30 mouse cellular contexts compared by ENCODE assay signal in the genomic region with DNA sequence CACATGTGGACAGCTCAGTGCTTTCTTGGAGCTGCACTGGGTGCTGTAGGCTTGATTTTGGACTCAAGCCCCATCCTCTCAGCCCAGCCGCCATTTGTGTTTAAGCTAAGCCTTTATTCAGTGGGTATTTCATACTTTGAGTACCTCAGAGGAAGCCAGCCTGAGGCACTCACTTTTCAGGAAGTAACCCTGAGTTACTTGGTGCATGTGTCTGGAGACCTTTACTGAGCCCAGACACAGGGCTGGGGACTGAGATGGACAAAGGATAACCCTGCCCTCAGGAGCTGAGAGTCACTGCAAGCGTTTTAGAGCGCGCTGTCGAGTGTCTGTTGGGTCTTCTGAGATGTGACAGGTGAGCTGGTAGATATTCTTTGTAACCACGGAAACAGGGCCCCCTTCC. TPM values are rescaled to one million over a fixed set of nuclear protein-coding genes. Genes with fewer than 3 reads are reported as not detected.
DNase-seq lines count a peak whose midpoint lies in the region; ATAC-seq and TF ChIP-seq lines count a peak whose summit lies in the region.
"Had no signal": no experiment of that assay in that cellular context is flagged by ENCODE, and none has a peak within 500 bp of the region (broad histone marks: within the 10 kb centered on the region; RNA-seq: fewer than 3 reads in every experiment).

No protein-coding gene starts in this region.

- WGBS in forebrain, postnatal 0 days, result 78% methylated on average over 6 of the region's 6 CpGs
- 92% methylated on average over 6 of the region's 6 CpGs for WGBS in forebrain, embryonic 12.5 days
- 88% methylated on average over 6 of the region's 6 CpGs for WGBS in hindbrain, embryonic 10.5 days
- WGBS in hindbrain, embryonic 12.5 days, result 89% methylated on average over 6 of the region's 6 CpGs

- no peaks in the 10 kb centered on the region; the same call in 1 of the 2 replicates for H3K4me1 ChIP-seq in forebrain, postnatal 0 days (ENCODE audit: insufficient read depth)
- H3K4me1 ChIP-seq in forebrain, embryonic 12.5 days, result peaks cover 23% of the 10 kb centered on the region
- peaks cover 57% of the 10 kb centered on the region for H3K4me1 ChIP-seq in hindbrain, embryonic 10.5 days (replicated peaks)
- peaks cover 61% of the 10 kb centered on the region for H3K4me1 ChIP-seq in hindbrain, embryonic 12.5 days

- no peaks in the 10 kb centered on the region for H3K9me3 ChIP-seq in forebrain, postnatal 0 days (ENCODE audit: low read length)
- H3K9me3 ChIP-seq in forebrain, embryonic 12.5 days, result no peaks in the 10 kb centered on the region
- H3K9me3 ChIP-seq in hindbrain, embryonic 10.5 days, result no peaks in the 10 kb centered on the region
- H3K9me3 ChIP-seq in hindbrain, embryonic 12.5 days (replicated peaks), result no peaks in the 10 kb centered on the region
- H3K9me3 ChIP-seq: embryonic facial prominence, embryonic 12.5 days; embryonic facial prominence, embryonic 15.5 days; forebrain, embryonic 15.5 days; hindbrain, embryonic 15.5 days had no signal

- no peak overlapping the region for H3K9ac ChIP-seq in forebrain, postnatal 0 days
- H3K9ac ChIP-seq in forebrain, embryonic 12.5 days, result no peak overlapping the region
- no peak overlapping the region for H3K9ac ChIP-seq in hindbrain, embryonic 12.5 days
- H3K9ac ChIP-seq: embryonic facial prominence, embryonic 12.5 days; embryonic facial prominence, embryonic 15.5 days; forebrain, embryonic 15.5 days; hindbrain, embryonic 15.5 days had no signal

- H3K36me3 ChIP-seq in forebrain, postnatal 0 days (ENCODE audit: insufficient read depth), result peaks cover 6% of the 10 kb centered on the region; the same call in 1 of the 2 replicates
- H3K36me3 ChIP-seq in forebrain, embryonic 12.5 days (replicated peaks), result peaks cover 5% of the 10 kb centered on the region; the same call in 1 of the 2 replicates
- H3K36me3 ChIP-seq in hindbrain, embryonic 10.5 days, result peaks cover 21% of the 10 kb centered on the region; the same call in 1 of the 2 replicates
- no peaks in the 10 kb centered on the region for H3K36me3 ChIP-seq in hindbrain, embryonic 12.5 days
- H3K36me3 ChIP-seq: forebrain, embryonic 15.5 days; hindbrain, embryonic 15.5 days had no signal

- no peak for DNase-seq in forebrain, postnatal 0 days
- DNase-seq in hindbrain, embryonic 10.5 days (ENCODE audit: low spot score), result no peak
- DNase-seq in embryo, embryonic 10 days (ENCODE audit: low spot score), result no peak
- DNase-seq: adrenal gland, adult 8-10 months; adrenal gland, postnatal 25 days; cerebellum, adult 11-12 months; cerebellum, adult 8-10 months; cerebellum, postnatal 10 days; cerebellum, postnatal 36 days; gastrocnemius, postnatal 25 days; heart, adult 2 months had no signal

- no peak overlapping the region for H3K27ac ChIP-seq in forebrain, postnatal 0 days (ENCODE audit: low read depth, low read length)
- no peak overlapping the region for H3K27ac ChIP-seq in forebrain, embryonic 12.5 days
- peak overlapping the region; percentile 23; the same call in 1 of the 2 replicates for H3K27ac ChIP-seq in hindbrain, embryonic 10.5 days
- H3K27ac ChIP-seq in hindbrain, embryonic 12.5 days, result no peak overlapping the region
- H3K27ac ChIP-seq: embryonic facial prominence, embryonic 12.5 days; embryonic facial prominence, embryonic 15.5 days; forebrain, embryonic 15.5 days; heart, adult 2 months; hindbrain, embryonic 15.5 days had no signal

- no peak for TF ChIP-seq CTCF in forebrain, postnatal 0 days (IDR thresholded peaks at IDR 0.05; ENCODE audit: low read depth)

- H3K27me3 ChIP-seq in forebrain, postnatal 0 days (ENCODE audit: insufficient read depth, low read length), result no peaks in the 10 kb centered on the region
- no peaks in the 10 kb centered on the region for H3K27me3 ChIP-seq in forebrain, embryonic 12.5 days
- no peaks in the 10 kb centered on the region for H3K27me3 ChIP-seq in hindbrain, embryonic 10.5 days (ENCODE audit: insufficient read depth, poor library complexity, severe bottlenecking)
- no peaks in the 10 kb centered on the region for H3K27me3 ChIP-seq in hindbrain, embryonic 12.5 days
- H3K27me3 ChIP-seq: embryonic facial prominence, embryonic 12.5 days; embryonic facial prominence, embryonic 15.5 days; forebrain, embryonic 15.5 days; hindbrain, embryonic 15.5 days had no signal

- H3K4me3 ChIP-seq in forebrain, postnatal 0 days (ENCODE audit: low read depth, low read length), result no peak overlapping the region
- no peak overlapping the region for H3K4me3 ChIP-seq in forebrain, embryonic 12.5 days (replicated peaks)
- no peak overlapping the region for H3K4me3 ChIP-seq in hindbrain, embryonic 10.5 days
- H3K4me3 ChIP-seq in hindbrain, embryonic 12.5 days, result no peak overlapping the region
- H3K4me3 ChIP-seq: embryonic facial prominence, embryonic 12.5 days; embryonic facial prominence, embryonic 15.5 days; forebrain, embryonic 15.5 days; heart, adult 2 months; hindbrain, embryonic 15.5 days had no signal

- 0 out of 2 replicates have a peak, but pooled peaks have one; percentile 19 for ATAC-seq in forebrain, postnatal 0 days
- no peak for ATAC-seq in forebrain, embryonic 12.5 days (ENCODE audit: low FRiP score)
- no peak for ATAC-seq in hindbrain, embryonic 12.5 days (ENCODE audit: low FRiP score)
- ATAC-seq in common myeloid progenitor, adult 5-6 weeks (replicated peaks; ENCODE audit: low read depth, poor library complexity, severe bottlenecking), result peak; percentile 43
- ATAC-seq in megakaryocyte progenitor cell, adult 5-6 weeks (replicated peaks; ENCODE audit: poor library complexity), result peak; percentile 58; the same call in 1 of the 2 replicates
- ATAC-seq: activated CD4-positive, CD25-positive, alpha-beta regulatory T cell, adult 4 months; forebrain, embryonic 15.5 days had no signal

- H3K4me2 ChIP-seq in forebrain, postnatal 0 days (ENCODE audit: low read depth), result no peak overlapping the region
- H3K4me2 ChIP-seq in forebrain, embryonic 12.5 days, result no peak overlapping the region
- no peak overlapping the region for H3K4me2 ChIP-seq in hindbrain, embryonic 12.5 days (replicated peaks)
- H3K4me2 ChIP-seq: embryonic facial prominence, embryonic 12.5 days; embryonic facial prominence, embryonic 15.5 days; forebrain, embryonic 15.5 days; heart, embryonic 11.5 days; hindbrain, embryonic 15.5 days had no signal

RNA-seq across cellular contexts. Expression of a gene that starts 23.3 kb away (rescaled TPM):
- 40.2 and 41.8 TPM in 2 replicates for total RNA-seq in forebrain, postnatal 0 days (2014; rRNA removed)
- polyA plus RNA-seq in forebrain, postnatal 0 days (2015; fragmentation: Nextera tagmentation; extraction: Ambion mirVana), result 12.4 and 13.6 TPM in 2 replicates
- 11.0 and 13.8 TPM in 2 replicates for polyA plus RNA-seq in forebrain, embryonic 12.5 days (2016; fragmentation: Nextera tagmentation; extraction: Ambion mirVana)
- 11.7 and 14.9 TPM in 2 replicates for polyA plus RNA-seq in hindbrain, embryonic 10.5 days (2016; fragmentation: Nextera tagmentation; extraction: Ambion mirVana)
- 10.7 and 14.2 TPM in 2 replicates for polyA plus RNA-seq in hindbrain, embryonic 12.5 days (2016; fragmentation: Nextera tagmentation; extraction: Ambion mirVana)
- 53.9 and 74.6 TPM in 2 replicates for total RNA-seq in common myeloid progenitor, adult 5-6 weeks (2017)
- total RNA-seq in megakaryocyte progenitor cell, adult 5-6 weeks (2015), result 8.1 and 9.1 TPM in 2 replicates
- 62.1 and 62.5 TPM in 2 replicates for total RNA-seq in megakaryocyte progenitor cell, adult 5-6 weeks (2017)

RNA-seq across cellular contexts. Expression of a gene that starts 41.4 kb away (rescaled TPM):
- total RNA-seq in forebrain, postnatal 0 days (2014; rRNA removed), result not detected in 2 replicates
- not detected in 2 replicates for polyA plus RNA-seq in forebrain, postnatal 0 days (2015; fragmentation: Nextera tagmentation; extraction: Ambion mirVana)
- polyA plus RNA-seq in forebrain, embryonic 12.5 days (2016; fragmentation: Nextera tagmentation; extraction: Ambion mirVana), result not detected in 2 replicates
- not detected in 2 replicates for polyA plus RNA-seq in hindbrain, embryonic 10.5 days (2016; fragmentation: Nextera tagmentation; extraction: Ambion mirVana)
- not detected in 2 replicates for polyA plus RNA-seq in hindbrain, embryonic 12.5 days (2016; fragmentation: Nextera tagmentation; extraction: Ambion mirVana)
- not detected in 2 replicates for total RNA-seq in common myeloid progenitor, adult 5-6 weeks (2017)
- total RNA-seq in megakaryocyte progenitor cell, adult 5-6 weeks (2015), result not detected in 2 replicates
- not detected in 2 replicates for total RNA-seq in megakaryocyte progenitor cell, adult 5-6 weeks (2017)
- total RNA-seq: adrenal gland, postnatal 25 days; ES-E14; gastrocnemius, adult 8-10 months; gastrocnemius, postnatal 25 days; heart, adult 2 months; heart, postnatal 25 days had no signal
- polyA plus RNA-seq: activated CD4-positive, CD25-positive, alpha-beta regulatory T cell, adult 4 months; brain, embryonic 14.5 days; embryonic facial prominence, embryonic 12.5 days; embryonic facial prominence, embryonic 15.5 days; forebrain, embryonic 11.5 days; forebrain, embryonic 15.5 days; heart, embryonic 11.5 days; heart, embryonic 14.5 days; heart, postnatal 0 days; hindbrain, embryonic 11.5 days; hindbrain, embryonic 15.5 days; intestine, embryonic 14.5 days had no signal

Comparison
In these comparisons a context has a peak if more than half of its experiments do, and no peak if none do; other contexts are left out.
1. ATAC-seq: peak in forebrain, postnatal 0 days (single experiment), common myeloid progenitor, adult 5-6 weeks (single experiment) and megakaryocyte progenitor cell, adult 5-6 weeks (single experiment); none in forebrain, embryonic 12.5 days (single experiment) and hindbrain, embryonic 12.5 days (single experiment).